Mouse (Mus musculus): Measurements from ENCODE around the gene Bok.

Gene Bok

GRCm38 (mm10) chr1:93691106-93691505, 5.6 kb downstream of the Bok start:
- no peak for DNase-seq (ENCODE audit: low read depth, low spot score)

- DNase-seq (ENCODE audit: low read depth, low spot score) = no peak
These were observed 6.4 kb downstream of the Bok start for GRCm38 (mm10) chr1:93691786-93692357.

DNA sequence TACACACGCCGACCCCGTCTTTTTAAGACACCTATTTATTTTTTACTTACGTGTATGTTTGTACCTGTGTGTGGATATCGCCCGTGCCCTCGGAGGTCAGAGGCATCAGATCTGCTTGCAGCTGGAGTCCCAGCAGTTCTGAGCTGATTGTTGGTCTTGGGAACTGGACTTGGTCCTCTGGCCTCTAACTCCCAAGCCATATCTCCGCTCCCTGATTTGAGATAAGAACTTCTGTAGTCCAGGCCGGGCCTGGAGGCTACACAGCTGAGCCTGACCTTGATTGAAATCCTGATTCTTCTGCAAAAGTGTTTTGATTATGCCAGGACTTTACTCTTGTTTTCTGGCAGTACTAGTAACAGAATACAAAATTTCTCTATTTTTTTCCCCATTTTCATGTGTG, 7.3 kb downstream of the Bok start:
- DNase-seq (ENCODE audit: low read depth, low spot score) = no peak

GRCm38 (mm10) chr1:93693502-93693901, 8.0 kb downstream of the Bok start:
- no peak for DNase-seq (ENCODE audit: low read depth, low spot score)

GRCm38 (mm10) chr1:93693943-93694342, 8.5 kb downstream of the Bok start:
- DNase-seq (ENCODE audit: low read depth, low spot score) = no peak

DNA sequence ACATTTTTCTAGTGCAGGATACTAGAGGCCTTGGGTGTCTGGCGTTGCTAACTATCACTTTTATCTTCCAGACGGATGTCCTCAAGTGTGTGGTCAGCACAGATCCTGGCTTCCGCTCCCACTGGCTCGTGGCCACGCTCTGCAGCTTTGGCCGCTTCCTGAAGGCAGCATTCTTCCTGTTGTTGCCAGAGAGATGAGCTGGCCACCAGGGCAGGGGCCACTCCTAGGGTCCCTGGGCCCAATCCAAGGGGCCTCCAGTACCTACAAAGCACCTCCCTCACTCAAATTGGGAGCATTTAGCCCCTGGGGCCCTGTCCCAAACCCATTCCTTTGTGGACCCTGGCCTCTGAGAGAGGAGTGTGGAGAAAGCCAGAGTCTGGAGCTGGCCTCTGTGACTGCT, 9.5 kb downstream of the Bok start:
- DNase-seq (ENCODE audit: low read depth, low spot score) = no peak

DNA sequence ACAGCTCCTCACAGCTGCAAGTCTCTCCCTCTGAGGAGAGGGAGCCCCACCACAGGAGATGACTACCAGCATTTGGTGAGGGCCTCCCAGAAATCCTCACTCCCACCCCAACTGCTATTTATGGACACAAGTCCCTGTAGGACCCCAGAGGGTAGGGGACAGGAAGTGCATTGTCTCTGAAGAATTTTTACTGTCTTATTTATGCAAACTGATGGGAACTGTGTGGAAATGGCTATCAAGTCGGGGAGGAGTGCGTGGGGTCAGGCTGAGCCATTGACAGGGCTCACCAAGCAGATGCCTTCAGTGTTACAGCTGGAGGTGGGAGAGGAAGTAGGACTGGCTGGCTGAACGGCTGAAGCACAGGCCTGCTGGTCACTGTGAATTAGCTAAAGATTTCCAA, 11.9 kb downstream of the Bok start:
- no peak for DNase-seq (ENCODE audit: low read depth, low spot score)

- DNase-seq (ENCODE audit: low read depth, low spot score) = no peak
These were observed 13.7 kb downstream of the Bok start for GRCm38 (mm10) chr1:93699159-93699558.

GRCm38 (mm10) chr1:93702106-93702505, 16.6 kb downstream of the Bok start:
- no peak for DNase-seq (ENCODE audit: low read depth, low spot score)

DNA sequence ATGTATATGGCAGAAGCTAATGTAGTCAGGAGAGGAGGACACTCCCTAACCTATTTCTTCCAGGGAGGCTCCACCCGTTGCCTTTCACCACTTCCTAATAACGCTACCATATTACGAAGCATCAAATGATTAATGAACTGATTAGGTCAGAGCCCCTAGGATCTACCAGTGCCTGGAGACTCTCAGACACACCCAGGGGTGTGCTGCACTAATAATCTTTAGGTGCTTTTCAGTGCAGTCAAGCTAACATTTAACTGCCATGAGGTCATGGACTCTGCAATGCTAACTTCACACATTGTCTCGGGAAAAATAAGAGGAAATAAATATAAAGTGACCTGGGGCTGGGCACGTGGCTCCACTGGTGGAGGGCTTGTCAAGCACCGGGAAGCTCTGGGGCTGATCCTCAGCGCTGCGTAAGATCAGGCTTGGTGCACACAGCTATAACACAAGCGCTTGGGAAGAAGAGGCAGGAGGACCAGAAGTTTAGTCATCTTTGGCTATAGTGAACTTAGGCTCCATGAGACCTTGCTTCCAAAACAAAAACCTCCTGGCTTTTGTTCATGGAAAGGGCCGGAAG, 18.1 kb downstream of the Bok start:
- no peak for DNase-seq (ENCODE audit: low read depth, low spot score)

DNA sequence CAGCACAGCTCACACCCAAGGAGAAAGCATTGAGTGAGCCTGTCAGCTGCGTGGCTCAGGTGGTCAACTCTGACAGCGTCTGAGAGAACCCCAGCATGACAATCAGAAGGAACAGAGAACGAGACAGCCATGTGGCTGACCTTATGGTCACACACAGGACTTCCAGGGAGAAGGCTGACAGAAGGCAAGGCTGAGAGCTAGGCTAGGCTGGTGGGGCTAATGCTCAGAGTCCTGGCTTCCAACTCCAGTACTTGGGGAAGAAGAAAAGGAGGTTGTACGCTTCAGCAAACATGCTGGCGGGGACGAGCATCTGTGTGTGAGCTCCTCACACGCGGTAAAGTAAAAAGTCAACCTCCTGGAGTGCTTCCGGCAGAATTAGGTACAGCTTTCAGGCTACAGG, 18.9 kb downstream of the Bok start:
- DNase-seq (ENCODE audit: low read depth, low spot score) = no peak

DNA sequence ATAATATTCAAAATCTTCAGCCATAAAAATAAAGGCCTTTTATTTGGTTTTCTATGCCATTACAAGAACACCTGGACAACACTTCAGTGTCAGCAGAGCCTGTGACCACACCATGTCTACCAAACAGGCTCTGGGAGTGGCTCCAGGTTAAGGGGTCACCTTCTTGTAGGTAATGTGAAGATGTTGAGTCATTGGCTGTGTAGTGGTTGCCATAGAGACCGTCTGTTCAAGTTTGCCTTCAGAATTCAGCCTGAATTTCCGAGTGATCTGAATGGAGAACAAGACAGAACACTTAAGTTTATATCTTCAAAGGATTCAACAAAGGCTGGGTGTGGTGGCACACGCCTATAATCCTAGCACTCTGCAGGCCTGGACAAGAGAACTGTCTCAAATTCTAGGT, 19.9 kb downstream of the Bok start:
- no peak for DNase-seq (ENCODE audit: low read depth, low spot score)

DNA sequence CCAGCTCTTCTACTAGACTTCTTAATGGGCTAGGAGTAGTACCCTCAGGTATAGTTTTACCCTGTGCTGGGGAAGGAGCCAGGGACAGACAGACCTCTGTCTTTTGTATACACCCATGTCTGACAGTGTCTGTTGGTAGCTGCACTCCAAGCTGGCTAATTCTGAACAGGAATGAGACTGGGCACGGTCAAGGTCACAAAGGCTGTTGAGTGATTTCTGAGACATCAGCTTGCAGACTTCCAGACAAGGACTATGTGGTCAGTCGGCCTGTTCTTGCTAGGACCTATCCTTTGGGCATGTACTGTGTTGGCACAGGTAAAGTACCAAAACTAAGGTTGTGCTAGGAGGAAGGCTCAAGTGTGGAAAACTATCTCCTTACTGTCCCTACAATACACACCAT, 30.7 kb downstream of the Bok start:
- DNase-seq (ENCODE audit: low read depth, low spot score) = no peak

- no peak for DNase-seq (ENCODE audit: low read depth, low spot score)
These were observed 36.1 kb downstream of the Bok start for GRCm38 (mm10) chr1:93721557-93721956.

DNA sequence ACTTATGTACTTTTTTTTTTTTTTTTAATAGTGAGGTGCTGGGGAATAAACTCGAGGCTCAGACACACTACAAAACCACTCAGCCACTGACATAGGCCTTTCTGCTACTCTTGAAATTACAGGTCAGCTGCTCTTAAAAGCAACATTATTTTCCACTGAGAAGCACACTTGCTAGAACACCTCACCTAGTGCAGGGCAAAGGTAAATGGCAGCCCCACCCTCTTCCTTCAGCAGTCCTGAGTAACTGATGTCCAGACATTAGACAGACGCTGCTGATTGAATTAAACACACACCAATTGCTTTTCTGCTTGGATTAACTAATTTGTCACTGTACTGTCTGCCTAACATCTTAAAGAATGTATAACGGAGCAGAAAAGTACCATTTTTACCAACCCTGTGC, 39.2 kb downstream of the Bok start:
- no peak for DNase-seq (ENCODE audit: low read depth, low spot score)

DNA sequence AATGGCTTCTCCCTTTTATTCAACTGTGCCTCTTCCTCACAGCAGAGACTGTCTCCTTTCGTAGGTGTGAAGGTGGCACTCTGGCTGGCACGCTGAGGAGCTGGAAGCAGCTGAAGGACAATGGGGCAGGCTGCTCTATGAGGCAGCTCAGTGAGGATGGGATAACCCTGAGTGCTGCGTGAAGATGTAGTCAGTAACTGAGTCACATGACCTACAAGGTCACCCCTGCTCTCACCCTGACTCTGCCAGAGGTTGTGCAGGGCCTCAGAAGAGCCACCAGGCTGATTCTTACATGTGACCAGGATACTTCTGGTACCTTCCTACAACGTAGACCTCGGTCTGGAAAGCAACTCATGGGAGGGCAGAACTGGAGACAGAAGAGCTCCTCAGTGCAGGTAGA, 40.2 kb downstream of the Bok start:
- no peak for DNase-seq (ENCODE audit: low read depth, low spot score)

DNA sequence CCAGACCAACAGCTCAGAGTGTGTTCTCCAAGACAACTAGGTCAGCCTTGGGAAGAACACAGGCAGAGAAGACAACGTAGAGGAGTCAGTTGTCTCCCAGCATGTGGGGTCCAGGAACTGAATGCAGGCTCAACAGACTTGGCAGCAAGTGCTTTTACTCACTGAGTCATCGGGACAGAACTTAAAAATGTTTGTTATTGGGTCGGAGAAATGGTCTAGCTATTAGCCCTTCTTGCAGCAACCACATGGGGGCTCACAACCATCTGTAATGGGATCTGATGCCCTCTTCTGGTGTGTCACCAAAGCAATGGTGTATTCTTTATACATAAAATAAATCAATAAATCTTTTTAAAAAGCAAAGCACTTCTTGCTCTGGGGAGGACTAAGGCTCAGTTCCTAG, 40.7 kb downstream of the Bok start:
- no peak for DNase-seq (ENCODE audit: low read depth, low spot score)

DNA sequence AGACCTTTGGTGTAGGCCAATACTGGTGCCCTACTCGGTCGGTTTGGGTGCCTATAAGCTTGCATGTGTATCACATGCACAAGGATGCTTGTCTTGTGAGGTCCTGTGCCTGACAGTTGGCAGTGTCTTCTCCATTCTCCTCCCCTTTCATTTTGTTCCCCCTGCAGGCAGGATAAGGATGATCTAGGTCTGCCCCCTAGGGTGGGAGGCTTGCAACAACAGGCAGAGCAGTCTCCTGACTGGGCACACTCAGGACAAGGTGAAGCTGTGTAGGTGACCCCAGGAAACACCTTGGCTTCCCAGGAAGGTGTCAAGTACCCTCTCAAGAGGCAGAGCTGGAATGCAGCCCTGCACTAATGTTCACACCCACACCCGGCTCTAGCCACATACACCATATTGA, 41.5 kb downstream of the Bok start:
- DNase-seq (ENCODE audit: low read depth, low spot score) = peak; percentile 13

- DNase-seq (ENCODE audit: low read depth, low spot score) = no peak
These were observed 45.6 kb downstream of the Bok start for GRCm38 (mm10) chr1:93731103-93731502.

GRCm38 (mm10) chr1:93731880-93732281, 46.4 kb downstream of the Bok start:
- peak; percentile 84 for DNase-seq (ENCODE audit: low read depth, low spot score)

- no peak for DNase-seq (ENCODE audit: low read depth, low spot score)
These were observed 50.4 kb downstream of the Bok start for GRCm38 (mm10) chr1:93735859-93736258.

GRCm38 (mm10) chr1:93737711-93738110, 52.3 kb downstream of the Bok start:
- DNase-seq (ENCODE audit: low read depth, low spot score) = no peak

DNA sequence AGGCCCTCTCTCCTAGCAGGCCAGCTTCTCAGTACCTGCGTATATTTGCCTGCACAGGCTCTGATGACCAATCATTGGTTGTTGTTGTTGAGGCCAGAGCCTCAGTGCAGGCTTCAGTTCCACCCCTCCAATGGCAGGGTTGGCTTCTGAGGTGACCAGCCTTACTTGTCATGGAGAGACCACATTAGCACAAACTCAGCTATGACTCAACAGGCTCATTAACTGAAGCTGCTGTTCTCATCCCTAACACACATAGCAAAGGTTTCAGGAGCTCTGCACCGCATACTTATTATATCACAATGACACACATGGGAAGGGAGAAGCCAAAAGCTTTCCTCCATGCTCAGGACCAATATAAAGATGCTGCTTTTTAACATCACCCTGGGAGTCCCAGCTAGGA, 55.2 kb downstream of the Bok start:
- no peak for DNase-seq (ENCODE audit: low read depth, low spot score)

DNA sequence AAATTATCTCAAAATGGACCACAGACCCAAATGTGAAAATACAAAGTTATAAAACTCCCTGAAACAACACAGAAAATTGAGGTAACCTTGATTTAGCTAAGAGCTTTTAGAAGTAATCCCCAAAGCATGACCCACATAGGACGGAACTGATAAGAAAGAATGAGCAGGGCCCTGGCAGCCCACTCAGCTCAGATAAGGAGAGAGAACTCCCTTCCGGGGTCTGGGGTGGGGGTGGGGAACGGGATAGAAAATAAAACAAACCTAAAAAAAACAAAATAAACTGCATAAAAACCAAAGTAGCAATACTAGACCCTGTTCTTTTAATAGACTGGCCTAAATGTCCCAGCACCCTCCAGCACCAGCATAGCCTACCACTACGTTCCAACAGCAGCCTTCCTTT, 56.5 kb downstream of the Bok start:
- no peak for DNase-seq (ENCODE audit: low read depth, low spot score)

All from retina, adult 2 months (tissue).